Mouse (Mus musculus) cerebellum, adult 18-20 months (tissue): ENCODE data around the gene Smco2.

Source experiments
- DNase-seq, 2 experiments: peaks; one replicate each; pipeline ENCODE4 v3.0.0; 2021

The Smco2 gene

GRCm38 (mm10) chr6:146904707-146905106 is 54.8 kb downstream of the Smco2 start:
- DNase-seq, result no peak

- DNase-seq, result no peak
These were observed 56.3 kb downstream of the Smco2 start for GRCm38 (mm10) chr6:146906000-146906786.

DNA sequence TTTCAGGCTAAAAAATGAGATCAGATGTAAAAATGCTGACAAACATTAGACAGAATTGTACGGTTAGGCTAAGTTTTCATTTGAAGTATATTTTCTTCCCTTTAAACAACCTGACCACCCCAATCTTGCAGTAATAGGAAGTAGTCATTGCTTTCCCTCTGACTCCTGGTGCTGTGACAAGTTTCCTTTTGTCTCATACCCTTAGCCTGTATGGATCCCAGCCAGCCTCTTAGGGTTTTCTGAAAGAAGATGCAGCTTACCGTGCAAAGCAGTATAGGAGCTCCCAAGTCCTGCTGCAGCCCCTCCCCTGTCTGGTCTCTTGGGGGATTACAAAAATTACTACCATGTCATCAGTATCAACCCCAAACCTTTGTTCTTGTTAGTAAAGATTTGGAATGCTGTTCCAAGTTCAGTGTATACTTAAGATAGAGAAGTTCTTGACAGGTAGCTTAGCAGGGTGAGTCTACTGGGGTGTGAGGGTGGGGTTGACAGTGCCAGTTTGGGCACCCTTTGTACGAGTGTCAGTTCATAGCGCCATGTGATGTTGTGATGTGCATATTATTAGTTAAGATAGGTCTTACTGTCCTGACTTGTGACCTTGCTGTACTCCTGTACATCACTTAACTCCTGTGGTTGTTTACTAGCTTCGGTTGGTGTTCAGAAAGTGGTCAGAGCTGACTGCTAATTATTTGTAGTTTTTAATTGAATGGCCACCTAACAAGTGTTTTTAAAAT is 57.3 kb downstream of the Smco2 start:
- no peak for DNase-seq

DNA sequence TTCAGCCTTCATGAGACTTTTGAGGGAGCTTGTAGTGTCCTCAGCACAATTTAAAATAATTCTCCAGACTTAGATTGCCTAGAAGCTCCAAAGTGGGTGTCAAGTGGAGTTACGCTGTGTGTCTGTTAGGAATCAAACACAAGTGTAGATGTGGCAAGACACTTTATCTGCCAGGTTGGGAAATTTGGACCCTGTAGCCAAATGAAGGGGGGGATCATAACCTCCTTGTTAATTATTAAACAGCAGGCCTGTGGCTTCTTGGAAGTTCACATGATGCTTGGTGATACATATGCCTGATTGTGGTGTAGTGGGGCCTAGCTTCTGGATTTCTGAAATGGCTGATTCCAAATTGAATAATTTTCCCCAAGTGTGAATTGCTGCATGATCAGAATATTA is 57.9 kb downstream of the Smco2 start:
- no peak for DNase-seq

GRCm38 (mm10) chr6:146908801-146909200 is 58.9 kb downstream of the Smco2 start:
- DNase-seq, result no peak

GRCm38 (mm10) chr6:146909725-146910489 is 60.0 kb downstream of the Smco2 start:
- DNase-seq, result no peak

- no peak for DNase-seq
These were observed 60.9 kb downstream of the Smco2 start for GRCm38 (mm10) chr6:146910801-146911200.

DNA sequence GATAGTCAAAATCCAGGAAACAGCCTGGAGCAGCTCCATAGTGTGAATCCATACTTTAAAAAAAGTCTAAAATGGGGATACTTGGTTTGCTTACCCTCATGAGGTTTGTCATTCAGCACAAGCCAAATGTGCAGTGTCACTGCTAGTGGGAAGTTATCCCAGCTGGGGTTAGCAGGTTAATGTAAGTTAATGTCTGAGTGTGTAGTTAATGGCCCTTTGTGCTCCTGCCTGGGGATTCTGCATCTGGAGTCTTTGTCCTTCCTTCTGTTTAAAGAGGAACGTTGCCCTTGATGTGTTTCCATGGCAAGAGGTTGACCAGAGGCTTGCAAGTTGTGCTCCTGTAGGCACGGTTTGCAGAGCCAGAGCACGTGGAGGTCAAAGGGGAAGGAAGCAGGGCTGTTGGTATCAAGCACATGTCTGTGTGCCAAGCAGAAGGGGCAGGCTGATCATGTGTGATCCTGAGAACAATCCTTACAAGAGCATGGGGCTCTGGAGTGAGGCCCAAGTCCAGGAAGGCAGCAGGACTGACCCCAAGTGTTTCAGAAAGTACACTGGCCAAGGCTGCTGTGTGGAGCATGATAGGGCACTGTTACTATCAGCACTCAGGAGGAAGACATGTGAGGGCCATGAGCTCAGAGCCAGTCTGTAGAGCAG is 63.1 kb downstream of the Smco2 start:
- no peak for DNase-seq

GRCm38 (mm10) chr6:146913489-146914198 is 63.7 kb downstream of the Smco2 start:
- DNase-seq, result no peak

DNA sequence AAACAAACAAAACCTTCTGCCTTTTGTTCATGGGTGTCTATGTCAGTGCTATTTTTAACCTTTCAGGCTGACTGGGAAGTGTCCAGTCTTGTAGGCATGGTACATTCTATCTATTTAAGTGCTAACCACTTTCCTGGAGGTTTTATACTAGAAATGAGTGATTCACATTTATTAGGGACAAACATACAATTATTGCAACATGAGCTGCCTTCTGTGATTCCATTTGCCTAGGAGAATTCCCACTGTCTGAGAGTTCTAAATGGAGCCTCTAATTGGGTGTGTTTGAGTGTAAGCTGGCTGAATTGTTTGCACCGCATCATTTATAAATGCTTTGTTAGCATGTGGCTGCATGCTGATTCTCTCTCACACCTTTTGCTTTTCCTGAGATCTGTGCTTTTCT is 65.9 kb downstream of the Smco2 start:
- DNase-seq, result no peak

DNA sequence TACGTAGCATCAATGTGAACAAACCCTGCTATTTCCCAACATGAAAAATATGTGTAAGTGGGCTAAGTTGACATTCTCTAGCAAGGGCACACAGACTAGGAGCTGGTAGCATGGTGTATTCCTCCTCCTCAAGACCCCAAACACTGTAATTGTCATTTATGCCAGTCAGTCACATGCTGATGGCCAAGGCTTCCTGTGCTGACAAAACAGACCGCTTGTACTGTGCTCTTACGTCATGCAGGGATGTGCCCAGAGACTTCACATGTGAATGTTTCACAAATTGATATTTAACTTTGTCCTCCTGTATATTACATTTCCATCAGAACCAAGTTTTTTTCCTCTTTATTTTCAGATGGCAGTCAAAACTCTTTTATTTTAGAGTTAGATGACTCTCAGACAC is 67.5 kb downstream of the Smco2 start:
- DNase-seq, result no peak

GRCm38 (mm10) chr6:146918341-146918740 is 68.4 kb downstream of the Smco2 start:
- no peak for DNase-seq
